ENCODE assay signal across 15 mouse cellular contexts in genomic region chr3:58227322-58227627, GRCm38 (mm10).
"Had no signal": no experiment of that assay in that cellular context is flagged by ENCODE, and none has a peak within 500 bp of the region (broad histone marks: within the 10 kb centered on the region; RNA-seq: fewer than 3 reads in every experiment).

No protein-coding gene starts in this region.

- H3K4me2 ChIP-seq: liver, embryonic 12.5 days; lung, embryonic 14.5 days; midbrain, embryonic 12.5 days had no signal

- H3K9ac ChIP-seq: liver, embryonic 12.5 days; liver, embryonic 14.5 days; lung, embryonic 14.5 days; midbrain, embryonic 12.5 days had no signal

- H3K27ac ChIP-seq: liver, embryonic 12.5 days; liver, embryonic 14.5 days; midbrain, embryonic 12.5 days had no signal

- DNase-seq: lung, adult 18-20 months; lung, embryonic 14.5 days; lung, postnatal 10 days; lung, postnatal 4 days; right cerebral cortex, adult 18-20 months; right cerebral cortex, postnatal 25 days; right cerebral cortex, postnatal 4 days; spleen, adult 18-20 months; thymus, adult 18-20 months; thymus, postnatal 14 days; thymus, postnatal 36 days had no signal

- H3K4me3 ChIP-seq: liver, embryonic 12.5 days; midbrain, embryonic 12.5 days; myocyte had no signal

- H3K36me3 ChIP-seq: liver, embryonic 12.5 days; midbrain, embryonic 12.5 days had no signal

- H3K9me3 ChIP-seq: liver, embryonic 12.5 days; midbrain, embryonic 12.5 days had no signal

- H3K4me1 ChIP-seq: liver, embryonic 12.5 days; midbrain, embryonic 12.5 days had no signal

- H3K27me3 ChIP-seq: liver, embryonic 12.5 days; midbrain, embryonic 12.5 days had no signal

- ATAC-seq: liver, embryonic 12.5 days had no signal
